Comparison of ENCODE assay signal across 19 mouse cellular contexts in genomic region chr16:22929575-22929974, GRCm38 (mm10). TPM values are rescaled to one million over a fixed set of nuclear protein-coding genes. Genes with fewer than 3 reads are reported as not detected.
DNase-seq lines count a peak whose midpoint lies in the region; ATAC-seq and TF ChIP-seq lines count a peak whose summit lies in the region.
"Had no signal": no experiment of that assay in that cellular context is flagged by ENCODE, and none has a peak within 500 bp of the region (broad histone marks: within the 10 kb centered on the region; RNA-seq: fewer than 3 reads in every experiment).

No protein-coding gene starts in this region.

- TF ChIP-seq POLR2A in thymus, adult 2 months (IDR thresholded peaks at IDR 0.05; ENCODE audit: control insufficient read depth, extremely low read depth, insufficient read depth, low read length, poor library complexity): no peak

- WGBS in forebrain, embryonic 14.5 days: 75% methylated on average over 6 of the region's 6 CpGs
- 85% methylated on average over 6 of the region's 6 CpGs for WGBS in forebrain, embryonic 12.5 days
- WGBS in thymus, adult 2 months: 90% methylated on average over 6 of the region's 6 CpGs

- no peaks in the 10 kb centered on the region for H3K9me3 ChIP-seq in forebrain, embryonic 14.5 days (replicated peaks; ENCODE audit: control insufficient read depth, low read length)
- no peaks in the 10 kb centered on the region for H3K9me3 ChIP-seq in forebrain, embryonic 12.5 days
- H3K9me3 ChIP-seq: embryonic facial prominence, embryonic 13.5 days; heart, embryonic 12.5 days; limb, embryonic 15.5 days had no signal

- intact Hi-C loops in left cerebral cortex, postnatal 25 days (cut with DNase I): no loop called here

- no peaks in the 10 kb centered on the region for H3K36me3 ChIP-seq in forebrain, embryonic 14.5 days (ENCODE audit: control insufficient read depth, insufficient read depth, low read length)
- H3K36me3 ChIP-seq in forebrain, embryonic 12.5 days (replicated peaks): no peaks in the 10 kb centered on the region
- H3K36me3 ChIP-seq in thymus, adult 2 months (ENCODE audit: control insufficient read depth, insufficient read depth, low read length): no peaks in the 10 kb centered on the region
- H3K36me3 ChIP-seq: embryonic facial prominence, embryonic 13.5 days; heart, embryonic 12.5 days; limb, embryonic 15.5 days had no signal

- no peak overlapping the region for H3K9ac ChIP-seq in forebrain, embryonic 14.5 days (ENCODE audit: low read length)
- no peak overlapping the region for H3K9ac ChIP-seq in forebrain, embryonic 12.5 days
- H3K9ac ChIP-seq: embryonic facial prominence, embryonic 13.5 days; heart, embryonic 12.5 days; limb, embryonic 15.5 days had no signal

- DNase-seq in forebrain, embryonic 14.5 days (ENCODE audit: low spot score): peak; percentile 46
- peak; percentile 2 to 10 for DNase-seq in left cerebral cortex, postnatal 25 days (ENCODE audit: low spot score in 2 of 2)
- no peak for DNase-seq in left cerebral cortex, adult 11 months (ENCODE audit: low spot score)
- peak; percentile 8 for DNase-seq in brain, embryonic 18.5 days (ENCODE audit: low read depth, low spot score)
- DNase-seq in layer of hippocampus, postnatal 36 days: peak; percentile 44 to 59
- no peak for DNase-seq in thymus, adult 2 months
- no peak for DNase-seq in kidney, adult 11 months
- DNase-seq: adrenal gland, adult 8-10 months; gastrocnemius, postnatal 25 days; kidney, adult 8-10 months; lung, adult 2 months; thymus, postnatal 25 days had no signal

- no peak overlapping the region for H3K4me3 ChIP-seq in forebrain, embryonic 14.5 days (ENCODE audit: low read depth, low read length)
- no peak overlapping the region for H3K4me3 ChIP-seq in forebrain, embryonic 12.5 days (replicated peaks)
- no peak overlapping the region for H3K4me3 ChIP-seq in thymus, adult 2 months (ENCODE audit: control insufficient read depth, insufficient read depth, low read length)
- H3K4me3 ChIP-seq: embryonic facial prominence, embryonic 13.5 days; heart, embryonic 12.5 days; limb, embryonic 15.5 days had no signal

- TF ChIP-seq CTCF in thymus, adult 2 months (IDR thresholded peaks at IDR 0.05; ENCODE audit: borderline replicate concordance, control insufficient read depth, extremely low read depth, insufficient read depth, low read length, poor library complexity): no peak

- no peak overlapping the region for H3K4me2 ChIP-seq in forebrain, embryonic 14.5 days (ENCODE audit: low read length)
- no peak overlapping the region for H3K4me2 ChIP-seq in forebrain, embryonic 12.5 days
- H3K4me2 ChIP-seq: embryonic facial prominence, embryonic 13.5 days; heart, embryonic 12.5 days; limb, embryonic 15.5 days had no signal

- H3K27me3 ChIP-seq in forebrain, embryonic 14.5 days (replicated peaks; ENCODE audit: control insufficient read depth, insufficient read depth, low read length): no peaks in the 10 kb centered on the region
- H3K27me3 ChIP-seq in forebrain, embryonic 12.5 days: no peaks in the 10 kb centered on the region
- no peaks in the 10 kb centered on the region for H3K27me3 ChIP-seq in thymus, adult 2 months (ENCODE audit: control insufficient read depth, insufficient read depth, low read length)
- H3K27me3 ChIP-seq: embryonic facial prominence, embryonic 13.5 days; heart, embryonic 12.5 days; limb, embryonic 15.5 days had no signal

- ATAC-seq in forebrain, embryonic 14.5 days: peak; percentile 23; the same call in 1 of the 2 replicates
- ATAC-seq in forebrain, embryonic 12.5 days (ENCODE audit: low FRiP score): no peak

- no peaks in the 10 kb centered on the region for H3K4me1 ChIP-seq in forebrain, embryonic 14.5 days (ENCODE audit: control insufficient read depth, insufficient read depth, low read length)
- H3K4me1 ChIP-seq in forebrain, embryonic 12.5 days: no peaks in the 10 kb centered on the region
- no peaks in the 10 kb centered on the region for H3K4me1 ChIP-seq in thymus, adult 2 months (replicated peaks; ENCODE audit: control insufficient read depth, insufficient read depth, low read length)
- H3K4me1 ChIP-seq: embryonic facial prominence, embryonic 13.5 days; heart, embryonic 12.5 days; limb, embryonic 15.5 days had no signal

- H3K27ac ChIP-seq in forebrain, embryonic 14.5 days (ENCODE audit: low read depth, low read length): no peak overlapping the region
- H3K27ac ChIP-seq in forebrain, embryonic 12.5 days: no peak overlapping the region
- no peak overlapping the region for H3K27ac ChIP-seq in thymus, adult 2 months (ENCODE audit: control insufficient read depth, insufficient read depth, low read length)
- H3K27ac ChIP-seq: embryonic facial prominence, embryonic 13.5 days; limb, embryonic 15.5 days had no signal

RNA-seq across cellular contexts. Expression of gene Fetub, which starts 11.4 kb away (rescaled TPM):
- not detected in 2 replicates for polyA plus RNA-seq in forebrain, embryonic 14.5 days (2014; fragmentation: Nextera tagmentation; extraction: Ambion mirVana)
- polyA plus RNA-seq in forebrain, embryonic 12.5 days (2016; fragmentation: Nextera tagmentation; extraction: Ambion mirVana): not detected in 2 replicates
- total RNA-seq in left cerebral cortex, postnatal 25 days (2021): not detected
- total RNA-seq in layer of hippocampus, postnatal 36 days (2021): not detected
- 1.2 and 1.6 TPM in 2 replicates for polyA plus RNA-seq in thymus, adult 2 months (2012; rRNA removed)
- total RNA-seq: gastrocnemius, postnatal 25 days; hematopoietic stem cell, adult 5-6 weeks; monocyte, adult 5-6 weeks had no signal
- polyA plus RNA-seq: heart, embryonic 12.5 days had no signal

RNA-seq across cellular contexts. Expression of gene Hrg, which starts 21.3 kb away (rescaled TPM):
- not detected in 2 replicates for polyA plus RNA-seq in forebrain, embryonic 14.5 days (2014; fragmentation: Nextera tagmentation; extraction: Ambion mirVana)
- not detected in 2 replicates for polyA plus RNA-seq in forebrain, embryonic 12.5 days (2016; fragmentation: Nextera tagmentation; extraction: Ambion mirVana)
- not detected for total RNA-seq in left cerebral cortex, postnatal 25 days (2021)
- total RNA-seq in layer of hippocampus, postnatal 36 days (2021): not detected
- polyA plus RNA-seq in thymus, adult 2 months (2012; rRNA removed): 0.60 TPM in 1 of 2 replicates, not detected in the other
- total RNA-seq: gastrocnemius, postnatal 25 days; hematopoietic stem cell, adult 5-6 weeks; monocyte, adult 5-6 weeks had no signal
- polyA plus RNA-seq: embryonic facial prominence, embryonic 13.5 days; heart, embryonic 12.5 days; limb, embryonic 15.5 days; stomach, embryonic 14.5 days had no signal

RNA-seq across cellular contexts. Expression of gene Ahsg, which starts 38.5 kb away (rescaled TPM):
- polyA plus RNA-seq in forebrain, embryonic 14.5 days (2014; fragmentation: Nextera tagmentation; extraction: Ambion mirVana): not detected in 2 replicates
- polyA plus RNA-seq in forebrain, embryonic 12.5 days (2016; fragmentation: Nextera tagmentation; extraction: Ambion mirVana): not detected in 2 replicates
- not detected for total RNA-seq in left cerebral cortex, postnatal 25 days (2021)
- not detected for total RNA-seq in layer of hippocampus, postnatal 36 days (2021)
- polyA plus RNA-seq in thymus, adult 2 months (2012; rRNA removed): 1.8 and 30.1 TPM in 2 replicates
- total RNA-seq: gastrocnemius, postnatal 25 days; hematopoietic stem cell, adult 5-6 weeks; monocyte, adult 5-6 weeks had no signal
- polyA plus RNA-seq: embryonic facial prominence, embryonic 13.5 days had no signal

Comparison
In these comparisons a context has a peak if more than half of its experiments do, and no peak if none do; other contexts are left out.
1. DNase-seq: peak in forebrain, embryonic 14.5 days (single experiment), left cerebral cortex, postnatal 25 days (2 of 2), brain, embryonic 18.5 days (single experiment) and layer of hippocampus, postnatal 36 days (2 of 2); none in left cerebral cortex, adult 11 months (single experiment), thymus, adult 2 months (single experiment) and kidney, adult 11 months (single experiment).